18 mouse cellular contexts compared by ENCODE assay signal in the genomic region with DNA sequence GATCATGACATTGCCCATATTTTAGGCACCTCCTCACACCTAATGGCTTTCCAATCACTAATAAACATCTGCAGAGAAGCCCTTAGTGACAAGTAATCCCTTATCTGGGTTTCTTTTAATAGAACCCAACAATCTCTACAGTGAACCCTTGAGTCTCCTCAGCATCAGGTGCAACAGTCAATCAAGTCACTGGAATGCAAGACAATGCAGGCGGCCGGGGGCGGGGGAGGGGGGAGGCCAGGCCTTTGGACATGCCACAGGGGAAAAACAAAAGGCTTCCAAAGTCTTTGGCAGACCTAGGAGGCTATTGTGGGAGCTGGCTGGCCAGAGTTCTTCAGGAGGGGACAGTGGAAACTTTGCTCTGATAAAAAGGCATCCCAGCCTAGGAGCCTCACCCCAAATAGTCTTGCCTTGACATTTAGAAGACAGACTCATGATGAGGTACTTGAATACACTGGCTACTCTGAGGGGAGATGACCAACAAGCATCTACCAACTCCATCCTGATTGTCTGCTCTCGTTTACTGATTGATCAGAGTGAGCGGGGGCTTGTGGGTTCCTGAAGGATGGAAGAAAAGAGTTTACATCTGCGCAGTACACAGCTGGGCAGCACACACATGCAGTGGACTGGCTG. TPM values are rescaled to one million over a fixed set of nuclear protein-coding genes. Genes with fewer than 3 reads are reported as not detected.
DNase-seq lines count a peak whose midpoint lies in the region; ATAC-seq and TF ChIP-seq lines count a peak whose summit lies in the region.
"Had no signal": no experiment of that assay in that cellular context is flagged by ENCODE, and none has a peak within 500 bp of the region (broad histone marks: within the 10 kb centered on the region; RNA-seq: fewer than 3 reads in every experiment).

No protein-coding gene starts in this region.

- H3K4me3 ChIP-seq in heart, embryonic 10.5 days = no peak overlapping the region
- no peak overlapping the region for H3K4me3 ChIP-seq in liver, adult 2 months (ENCODE audit: insufficient read depth, low read depth, low read length)
- H3K4me3 ChIP-seq in liver, embryonic 12.5 days = no peak overlapping the region
- H3K4me3 ChIP-seq in heart, postnatal 0 days (ENCODE audit: low read depth, low read length) = no peak overlapping the region
- H3K4me3 ChIP-seq: embryonic facial prominence, embryonic 15.5 days; forebrain, embryonic 13.5 days; left cerebral cortex, adult 2 months; limb, embryonic 15.5 days had no signal

- ATAC-seq in liver, embryonic 12.5 days = no peak
- peak; percentile 30; the same call in 1 of the 2 replicates for ATAC-seq in heart, postnatal 0 days (ENCODE audit: insufficient read depth, low read depth)
- no peak for ATAC-seq in megakaryocyte-erythroid progenitor cell, adult 5-6 weeks (replicated peaks; ENCODE audit: low FRiP score, low TSS enrichment, poor library complexity, severe bottlenecking)
- ATAC-seq: forebrain, embryonic 13.5 days; lung, postnatal 0 days had no signal

- peak overlapping the region; percentile 85 for H3K27ac ChIP-seq in heart, embryonic 10.5 days
- peak overlapping the region; percentile 41 for H3K27ac ChIP-seq in liver, adult 2 months (replicated peaks; ENCODE audit: insufficient read depth, low read depth, low read length)
- H3K27ac ChIP-seq in liver, embryonic 12.5 days = no peak overlapping the region
- peak overlapping the region; percentile 97 for H3K27ac ChIP-seq in heart, postnatal 0 days (ENCODE audit: low read depth)
- H3K27ac ChIP-seq: forebrain, embryonic 13.5 days; left cerebral cortex, adult 2 months; limb, embryonic 15.5 days had no signal

- no peaks in the 10 kb centered on the region for H3K27me3 ChIP-seq in heart, embryonic 10.5 days (ENCODE audit: insufficient read depth, poor library complexity, severe bottlenecking)
- no peaks in the 10 kb centered on the region for H3K27me3 ChIP-seq in liver, adult 2 months (ENCODE audit: control insufficient read depth, insufficient read depth, low read length)
- H3K27me3 ChIP-seq in liver, embryonic 12.5 days (replicated peaks) = no peaks in the 10 kb centered on the region
- no peaks in the 10 kb centered on the region for H3K27me3 ChIP-seq in heart, postnatal 0 days (ENCODE audit: control insufficient read depth, insufficient read depth, low read length)
- H3K27me3 ChIP-seq: embryonic facial prominence, embryonic 15.5 days; limb, embryonic 15.5 days had no signal

- no peak for TF ChIP-seq POLR2A in liver, adult 2 months (IDR thresholded peaks at IDR 0.05; ENCODE audit: extremely low read depth, insufficient read depth, low read length)

- no peak for TF ChIP-seq CTCF in liver, adult 2 months (IDR thresholded peaks at IDR 0.05; ENCODE audit: low read depth, low read length)
- no peak for TF ChIP-seq CTCF in heart, postnatal 0 days (IDR thresholded peaks at IDR 0.05; ENCODE audit: low read depth)

- 32% methylated on average over 6 of the region's 6 CpGs for WGBS in heart, embryonic 10.5 days
- 81% methylated on average over 6 of the region's 6 CpGs for WGBS in liver, adult 2 months
- 64% methylated on average over 6 of the region's 6 CpGs for WGBS in liver, embryonic 12.5 days (ENCODE audit: insufficient replicate concordance)
- 39% methylated on average over 6 of the region's 6 CpGs for WGBS in heart, postnatal 0 days

- no peak overlapping the region for H3K4me2 ChIP-seq in liver, embryonic 12.5 days
- no peak overlapping the region for H3K4me2 ChIP-seq in heart, postnatal 0 days (ENCODE audit: low read depth, low read length)
- H3K4me2 ChIP-seq: embryonic facial prominence, embryonic 15.5 days; forebrain, embryonic 13.5 days; limb, embryonic 15.5 days had no signal

- TF ChIP-seq EP300 in heart, postnatal 0 days (IDR thresholded peaks at IDR 0.05; ENCODE audit: low read depth) = no peak

- H3K79me2 ChIP-seq in liver, adult 2 months (ENCODE audit: control insufficient read depth, insufficient read depth, low read length) = no peaks in the 10 kb centered on the region

- peaks cover 68% of the 10 kb centered on the region for H3K4me1 ChIP-seq in heart, embryonic 10.5 days
- peaks cover 52% of the 10 kb centered on the region for H3K4me1 ChIP-seq in liver, adult 2 months (ENCODE audit: control insufficient read depth, insufficient read depth, low read length)
- peaks cover 9% of the 10 kb centered on the region for H3K4me1 ChIP-seq in liver, embryonic 12.5 days
- peaks cover 38% of the 10 kb centered on the region for H3K4me1 ChIP-seq in heart, postnatal 0 days (ENCODE audit: control insufficient read depth, insufficient read depth)
- H3K4me1 ChIP-seq: limb, embryonic 15.5 days had no signal

- no peaks in the 10 kb centered on the region for H3K9me3 ChIP-seq in heart, embryonic 10.5 days
- no peaks in the 10 kb centered on the region for H3K9me3 ChIP-seq in liver, embryonic 12.5 days (replicated peaks)
- H3K9me3 ChIP-seq in heart, postnatal 0 days (replicated peaks; ENCODE audit: control insufficient read depth, low read length) = no peaks in the 10 kb centered on the region
- H3K9me3 ChIP-seq: embryonic facial prominence, embryonic 15.5 days; forebrain, embryonic 13.5 days; limb, embryonic 15.5 days had no signal

- no peak overlapping the region for H3K9ac ChIP-seq in liver, adult 2 months (ENCODE audit: low read depth, low read length)
- no peak overlapping the region for H3K9ac ChIP-seq in liver, embryonic 12.5 days
- peak overlapping the region; percentile 29; the same call in 1 of the 2 replicates for H3K9ac ChIP-seq in heart, postnatal 0 days (replicated peaks; ENCODE audit: low read depth, low read length)
- H3K9ac ChIP-seq: embryonic facial prominence, embryonic 15.5 days; forebrain, embryonic 13.5 days; limb, embryonic 15.5 days had no signal

- peaks cover 22% of the 10 kb centered on the region; the same call in 1 of the 2 replicates for H3K36me3 ChIP-seq in heart, embryonic 10.5 days
- H3K36me3 ChIP-seq in liver, adult 2 months (ENCODE audit: control insufficient read depth, insufficient read depth, low read length) = peaks cover 43% of the 10 kb centered on the region
- H3K36me3 ChIP-seq in liver, embryonic 12.5 days = 0 out of 2 replicates have a peak, but pooled peaks cover 5% of the 10 kb centered on the region
- peaks cover 10% of the 10 kb centered on the region; the same call in 1 of the 2 replicates for H3K36me3 ChIP-seq in heart, postnatal 0 days (replicated peaks; ENCODE audit: control insufficient read depth, insufficient read depth, low read length)
- H3K36me3 ChIP-seq: embryonic facial prominence, embryonic 15.5 days; limb, embryonic 15.5 days had no signal

- DNase-seq in heart, embryonic 10.5 days (ENCODE audit: low spot score) = no peak
- no peak for DNase-seq in heart, postnatal 25 days (ENCODE audit: low spot score)
- DNase-seq in liver, adult 2 months (ENCODE audit: extremely low read depth, low read depth, low spot score) = no peak
- peak; percentile 40 to 49 for DNase-seq in adrenal gland, postnatal 36 days
- no peak for DNase-seq in heart, postnatal 0 days (ENCODE audit: low spot score)
- DNase-seq in cerebellum, postnatal 25 days = no peak
- DNase-seq: cerebellum, adult 8-10 months; right cerebral cortex, postnatal 25 days; thymus, postnatal 4 days had no signal

- intact Hi-C loops in heart, postnatal 25 days (cut with DNase I) = loop anchor here (5.0 kb wide), 2 partner anchors 45 to 80 kb away; partner anchors contain the start of gene Prox1

RNA-seq across cellular contexts. Expression of gene Prox1, which starts 43.2 kb away (rescaled TPM):
- polyA plus RNA-seq in heart, embryonic 10.5 days (2016; fragmentation: Nextera tagmentation; extraction: Ambion mirVana) = 13.3 and 17.3 TPM in 2 replicates
- 10 to 100 TPM; 48.8 to 48.9 TPM for total RNA-seq in heart, postnatal 25 days (2021)
- 20.1 and 27.1 TPM in 2 replicates for total RNA-seq in liver, adult 2 months (2014; rRNA removed)
- 22.2 and 23.0 TPM in 2 replicates for polyA plus RNA-seq in liver, adult 2 months (2012; rRNA removed)
- polyA plus RNA-seq in liver, embryonic 12.5 days (2016; fragmentation: Nextera tagmentation; extraction: Ambion mirVana) = 7.6 TPM in 2 replicates
- 10 to 100 TPM; 27.5 to 52.3 TPM for total RNA-seq in adrenal gland, postnatal 36 days (2021)
- total RNA-seq in heart, postnatal 0 days (2014; rRNA removed; ENCODE audit: low replicate concordance) = 23.1 and 31.5 TPM in 2 replicates
- polyA plus RNA-seq in heart, postnatal 0 days (2015; fragmentation: Nextera tagmentation; extraction: Ambion mirVana) = 17.3 and 17.8 TPM in 2 replicates
- total RNA-seq in megakaryocyte-erythroid progenitor cell, adult 5-6 weeks (2014; fragmentation: Nextera tagmentation) = not detected in 2 replicates
- 0.30 TPM in 1 of 2 replicates, not detected in the other for total RNA-seq in megakaryocyte-erythroid progenitor cell, adult 5-6 weeks (2017)
- total RNA-seq: megakaryocyte, adult 5-6 weeks; MEL had no signal

Comparison
In these comparisons a context has a peak if more than half of its experiments do, and no peak if none do; other contexts are left out.
1. DNase-seq: peak in adrenal gland, postnatal 36 days (2 of 2); none in heart, embryonic 10.5 days (single experiment), heart, postnatal 25 days (single experiment), liver, adult 2 months (single experiment), heart, postnatal 0 days (single experiment) and cerebellum, postnatal 25 days (0 of 2).
2. RNA of gene Prox1, which starts 43.2 kb away (total RNA-seq): 27.5 to 52.3 TPM in adrenal gland, postnatal 36 days, 48.8 to 48.9 TPM in heart, postnatal 25 days, 23.1 to 31.5 TPM in heart, postnatal 0 days and 20.1 to 27.1 TPM in liver, adult 2 months; 0.30 TPM in megakaryocyte-erythroid progenitor cell, adult 5-6 weeks; every median in the first group is over 10 times any median in the second.